Mouse (Mus musculus) G1E (cell line): Measurements from ENCODE around the gene Gm20683. TPM values are rescaled to one million over a fixed set of nuclear protein-coding genes. Genes with fewer than 3 reads are reported as not detected.

Experiments used
- ATAC-seq: 2 replicates; pipeline ENCODE4 v1.8.0; 2016; ENCODE audit warnings: mild to moderate bottlenecking; ENCODE audit not compliant: insufficient number of reproducible peaks, poor library complexity, low FRiP score, severe bottlenecking; ENCODE audit errors: extremely low read depth
- DNase-seq: peaks from one replicate; pipeline ENCODE4 v3.0.0; 2012; ENCODE audit warnings: low spot score
- H3K27me3 ChIP-seq: 2 replicates; pipeline ENCODE4 v1.6.1; 2012; ENCODE audit warnings: mild to moderate bottlenecking, low read length, inconsistent platforms; ENCODE audit not compliant: insufficient read depth
- H3K36me3 ChIP-seq: replicated peaks from 2 replicates; pipeline ENCODE3; 2012; ENCODE audit warnings: mild to moderate bottlenecking, inconsistent platforms
- H3K4me1 ChIP-seq: 2 replicates; pipeline ENCODE4 v1.6.1; 2012; ENCODE audit warnings: low read depth, low read length, inconsistent platforms, mixed read lengths; ENCODE audit not compliant: insufficient read depth
- H3K4me3 ChIP-seq: 2 replicates; pipeline ENCODE4 v1.5.1; 2012; ENCODE audit warnings: low read depth, mild to moderate bottlenecking, inconsistent platforms, low read length, moderate library complexity, mixed read lengths
- H3K9me3 ChIP-seq: replicated peaks from 2 replicates; pipeline ENCODE4 v1.6.1; 2012; ENCODE audit warnings: inconsistent platforms
- CTCF ChIP-seq: IDR thresholded peaks from 2 replicates; pipeline ENCODE4 v1.5.1; 2012; ENCODE audit warnings: low read depth, low read length, inconsistent platforms, mixed read lengths
- GATA1 ChIP-seq: IDR thresholded peaks from 2 replicates; pipeline ENCODE4 v1.6.1; 2012; ENCODE audit warnings: borderline replicate concordance, low read length, inconsistent platforms, mixed read lengths
- GATA2 ChIP-seq: IDR thresholded peaks from 2 replicates; pipeline ENCODE4 v1.6.1; 2012; ENCODE audit warnings: low read depth, low read length, inconsistent platforms, borderline replicate concordance
- POLR2AphosphoS5 ChIP-seq: IDR thresholded peaks from 2 replicates; pipeline ENCODE4 v1.6.1; 2012; ENCODE audit warnings: low read depth, low read length, inconsistent platforms; ENCODE audit not compliant: insufficient replicate concordance
- TAL1 ChIP-seq: conservative IDR thresholded peaks from 2 replicates; pipeline ENCODE4 v1.6.1; 2012; ENCODE audit warnings: low read depth, low read length, inconsistent platforms, mixed read lengths
- polyA plus RNA-seq: library from polyadenylated mRNA; stranded (reverse); fragments of >175 nt; gene quantifications from 2 replicates; pipeline ENCODE4 v1.2.3, GENCODE M21; 2012
- total RNA-seq, 2 experiments: library from RNA; stranded (forward) in 1 of 2; stranded (reverse) in 1 of 2; fragments of 200-1000 nt in 1 of 2; fragments of >200 nt in 1 of 2; fragmentation: Nextera tagmentation in 1 of 2; gene quantifications; 2 replicates each; pipeline ENCODE4 v1.2.3; 2014 to 2017

The Gm20683 gene
- total and polyA plus RNA-seq, 3 experiments = 1.1 to 12.4 (median 3.0) TPM

GRCm38 (mm10) chr17:25882306-25882705, 40.7 kb upstream of the Gm20683 start:
- no peak for TF ChIP-seq POLR2AphosphoS5
- TF ChIP-seq CTCF = no peak
- no peak for TF ChIP-seq TAL1
- no peak for TF ChIP-seq GATA1
- no peak for TF ChIP-seq GATA2
- H3K36me3 ChIP-seq = peaks cover 98% of the 10 kb centered on the region
- no peak for ATAC-seq

GRCm38 (mm10) chr17:25881691-25882090, 40.1 kb upstream of the Gm20683 start:
- no peaks in the 10 kb centered on the region for H3K27me3 ChIP-seq
- peaks cover 11% of the 10 kb centered on the region for H3K4me1 ChIP-seq
- no peak overlapping the region for H3K4me3 ChIP-seq
- peaks cover 98% of the 10 kb centered on the region for H3K36me3 ChIP-seq
- TF ChIP-seq TAL1 (no peak), GATA2 (no peak), CTCF (no peak), GATA1 (no peak), POLR2AphosphoS5 (no peak)
- no peak for ATAC-seq
- H3K9me3 ChIP-seq = no peaks in the 10 kb centered on the region
- no peak for DNase-seq

More at GRCm38 (mm10) chr17:25882306-25882705, 40.7 kb upstream of the Gm20683 start:
- no peaks in the 10 kb centered on the region for H3K9me3 ChIP-seq
- no peaks in the 10 kb centered on the region for H3K27me3 ChIP-seq
- DNase-seq = no peak
- H3K4me1 ChIP-seq = peaks cover 7% of the 10 kb centered on the region
- H3K4me3 ChIP-seq = no peak overlapping the region

DNA sequence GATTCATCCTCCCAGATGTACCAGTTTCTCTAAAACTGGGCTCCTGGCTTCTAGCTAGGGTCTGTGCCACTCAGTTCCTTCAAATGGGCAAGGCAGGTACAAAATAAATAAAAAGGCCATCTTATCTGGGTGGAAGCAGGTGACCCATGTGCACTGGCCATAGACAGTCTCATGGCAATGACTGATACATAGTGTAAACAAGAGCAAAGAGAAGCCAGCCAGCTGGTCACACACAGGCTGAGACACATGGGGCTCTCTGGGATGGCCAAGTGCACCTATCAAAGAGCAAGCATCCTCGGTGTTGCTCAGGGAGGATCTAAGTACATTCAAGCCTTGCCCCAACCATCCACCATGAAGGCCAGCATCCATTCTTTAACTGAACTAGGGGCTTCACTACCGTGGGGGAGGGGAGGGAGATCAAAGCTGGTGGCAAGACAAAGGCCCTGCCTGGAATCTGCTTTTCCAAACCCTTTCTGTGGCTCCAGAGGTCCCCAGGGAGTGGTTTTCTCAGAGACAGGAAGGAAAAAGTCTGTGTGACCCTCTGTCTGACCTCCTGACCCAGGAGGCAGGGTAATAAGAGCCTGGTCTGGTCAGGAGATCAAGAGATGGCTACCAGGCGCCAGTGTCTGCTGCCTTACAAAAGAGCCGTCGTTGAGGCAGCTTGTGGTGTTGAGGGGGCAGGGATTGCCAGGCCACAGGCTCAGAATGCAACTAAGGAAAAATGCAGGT, 39.5 kb upstream of the Gm20683 start:
- Histone ChIP-seq H3K4me3 (no peak overlapping the region), H3K4me1 (peaks cover 16% of the 10 kb centered on the region), H3K9me3 (no peaks in the 10 kb centered on the region), H3K36me3 (peaks cover 96% of the 10 kb centered on the region), H3K27me3 (no peaks in the 10 kb centered on the region)
- no peak for TF ChIP-seq POLR2AphosphoS5
- TF ChIP-seq GATA2 = no peak
- no peak for TF ChIP-seq GATA1
- TF ChIP-seq CTCF = no peak
- TF ChIP-seq TAL1 = no peak
- DNase-seq = no peak
- ATAC-seq = no peak

GRCm38 (mm10) chr17:25880196-25880910, 38.8 kb upstream of the Gm20683 start, which contains the start of gene Wfikkn1:
Gene Wfikkn1, minus strand, starts transcription at chr17:25880858.
- peaks cover 89% of the 10 kb centered on the region for H3K36me3 ChIP-seq
- H3K4me1 ChIP-seq = peaks cover 19% of the 10 kb centered on the region
- DNase-seq (no peak), ATAC-seq (no peak)
- H3K9me3 ChIP-seq = no peaks in the 10 kb centered on the region
- no peaks in the 10 kb centered on the region for H3K27me3 ChIP-seq
- no peak within 1 kb of the TSS for H3K4me3 ChIP-seq
- TF ChIP-seq TAL1 = no peak
- TF ChIP-seq GATA1 = no peak
- no peak for TF ChIP-seq CTCF
- TF ChIP-seq POLR2AphosphoS5 = no peak
- TF ChIP-seq GATA2 = no peak

GRCm38 (mm10) chr17:25879750-25880149, 38.2 kb upstream of the Gm20683 start:
- Histone ChIP-seq H3K4me1 (peaks cover 22% of the 10 kb centered on the region), H3K9me3 (no peaks in the 10 kb centered on the region), H3K4me3 (no peak overlapping the region), H3K36me3 (peaks cover 83% of the 10 kb centered on the region), H3K27me3 (no peaks in the 10 kb centered on the region)
- ATAC-seq (no peak), DNase-seq (no peak)
- TF ChIP-seq GATA1 = no peak
- TF ChIP-seq POLR2AphosphoS5 = no peak
- no peak for TF ChIP-seq CTCF
- TF ChIP-seq TAL1 = no peak
- TF ChIP-seq GATA2 = no peak

DNA sequence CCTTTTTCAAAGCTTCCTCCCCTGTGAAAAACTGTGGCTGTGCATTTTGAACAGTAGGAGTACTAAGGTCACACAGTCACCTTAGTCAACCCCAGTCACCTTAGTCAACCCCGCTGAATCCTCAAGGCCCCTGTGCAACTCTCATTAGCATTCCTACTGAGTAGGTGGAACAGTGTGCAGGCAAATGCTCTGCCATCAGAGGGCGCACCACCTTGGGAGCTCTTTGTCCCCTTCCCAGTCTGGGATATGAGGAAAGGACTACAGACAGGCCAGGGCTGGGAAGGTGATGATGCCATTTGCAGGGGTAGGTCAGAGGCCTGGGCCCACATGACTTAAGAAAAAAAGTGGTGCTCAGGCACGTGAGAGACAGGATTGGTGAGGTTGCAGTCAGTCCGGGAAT, 37.7 kb upstream of the Gm20683 start:
- Histone ChIP-seq H3K4me1 (peaks cover 27% of the 10 kb centered on the region), H3K9me3 (no peaks in the 10 kb centered on the region), H3K27me3 (no peaks in the 10 kb centered on the region), H3K4me3 (no peak overlapping the region), H3K36me3 (peaks cover 78% of the 10 kb centered on the region)
- DNase-seq (no peak), ATAC-seq (no peak)
- TF ChIP-seq CTCF (peak; percentile 21; the same call in 1 of the 2 replicates), POLR2AphosphoS5 (no peak), GATA2 (no peak)
